Mouse (Mus musculus) ES-Bruce4 (cell line): ENCODE results near the gene Atp13a1.

Source experiments
- CTCF ChIP-seq: IDR thresholded peaks from one replicate; pipeline ENCODE4 v1.8.1; 2011; ENCODE audit warnings: low read depth, low read length
- EP300 ChIP-seq: IDR thresholded peaks from 2 replicates; pipeline ENCODE4 v1.6.1; 2011; ENCODE audit warnings: low read depth, low read length; ENCODE audit not compliant: insufficient read depth
- POLR2A ChIP-seq: IDR thresholded peaks from one replicate; pipeline ENCODE4 v1.8.1; 2011; ENCODE audit warnings: low read length; ENCODE audit not compliant: insufficient read depth

GRCm38 (mm10) chr8:69777111-69777510 lies 13.9 kb upstream of the Atp13a1 start:
- TF ChIP-seq CTCF (no peak), POLR2A (no peak), EP300 (no peak)
